Mouse (Mus musculus) midbrain, embryonic 12.5 days (tissue): ENCODE measurements around the gene Dolk. TPM values are rescaled to one million over a fixed set of nuclear protein-coding genes. Genes with fewer than 3 reads are reported as not detected.

Experiments used
- ATAC-seq: fragments of 200-750 bp; cut with Nextera tagmentation; 2 replicates; pipeline ENCODE4 v1.8.0; 2017; ENCODE audit warnings: low read depth, moderate TSS enrichment, moderate library complexity; ENCODE audit not compliant: low FRiP score
- H3K27ac ChIP-seq: fragments of 300-500 bp; sonication (generic); replicated peaks from 2 replicates; pipeline ENCODE4 v1.5.1; 2016; ENCODE audit warnings: mild to moderate bottlenecking
- H3K27me3 ChIP-seq: fragments of 300-500 bp; sonication (generic); 2 replicates; pipeline ENCODE4 v1.6.1; 2016; ENCODE audit warnings: mild to moderate bottlenecking
- H3K36me3 ChIP-seq: fragments of 300-500 bp; sonication (generic); 2 replicates; pipeline ENCODE4 v1.6.1; 2016
- H3K4me1 ChIP-seq: fragments of 300-500 bp; sonication (generic); 2 replicates; pipeline ENCODE4 v1.6.1; 2016
- H3K4me2 ChIP-seq: fragments of 300-500 bp; sonication (generic); replicated peaks from 2 replicates; pipeline ENCODE4 v1.6.1; 2016; ENCODE audit warnings: mild to moderate bottlenecking, moderate library complexity
- H3K4me3 ChIP-seq: fragments of 300-500 bp; sonication (generic); 2 replicates; pipeline ENCODE4 v1.5.1; 2016; ENCODE audit warnings: mild to moderate bottlenecking
- H3K9ac ChIP-seq: fragments of 300-500 bp; sonication (generic); replicated peaks from 2 replicates; pipeline ENCODE4 v1.6.1; 2016; ENCODE audit warnings: mild to moderate bottlenecking, moderate library complexity
- H3K9me3 ChIP-seq: fragments of 300-500 bp; sonication (generic); 2 replicates; pipeline ENCODE4 v1.6.1; 2016; ENCODE audit warnings: mild to moderate bottlenecking
- WGBS: fragments of 180-500 bp; shearing (Covaris S2); methylation state at CpG from one replicate; pipeline ENCODE4 v1.1.7; 2016; 5-methylcytosine and 5-hydroxymethylcytosine counted together
- polyA plus RNA-seq: library from polyadenylated mRNA; unstranded; fragments of >200 nt; fragmentation: Nextera tagmentation; extraction: Ambion mirVana; gene quantifications from 2 replicates; pipeline ENCODE4 v1.2.1, GENCODE M21; 2016

Dolk gene
- polyA plus RNA-seq, 1 experiment from 2014 or later = 28.2 TPM

DNA sequence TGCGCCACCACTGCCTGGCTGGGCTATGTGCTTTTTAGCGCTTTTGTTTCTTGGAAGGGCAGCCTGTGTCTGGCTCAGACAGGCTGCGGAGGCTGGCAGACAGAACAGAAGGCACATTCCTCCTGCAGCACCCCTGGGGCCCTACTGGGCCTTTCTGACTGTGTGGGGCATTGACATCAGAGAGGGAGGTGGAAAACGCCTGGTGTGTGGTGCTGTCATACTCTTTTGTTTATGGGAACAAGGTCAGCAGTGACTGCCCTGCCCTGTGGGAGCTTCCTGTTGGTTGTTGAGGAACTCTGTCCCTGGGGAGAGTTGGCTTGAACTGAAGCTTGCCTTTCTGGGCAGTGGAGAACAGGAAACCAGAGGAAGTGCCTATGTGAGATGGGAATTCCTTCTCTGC lies 43.6 kb downstream of the Dolk start:
- no peak overlapping the region for H3K4me3 ChIP-seq
- H3K9me3 ChIP-seq = no peaks in the 10 kb centered on the region
- no peak overlapping the region for H3K9ac ChIP-seq
- H3K4me1 ChIP-seq = peaks cover 18% of the 10 kb centered on the region
- H3K4me2 ChIP-seq = no peak overlapping the region
- ATAC-seq = no peak
- WGBS = 63% methylated on average over 4 of the region's 4 CpGs
- peak overlapping the region; percentile 5; the same call in 1 of the 2 replicates for H3K27ac ChIP-seq
- H3K27me3 ChIP-seq = no peaks in the 10 kb centered on the region
- H3K36me3 ChIP-seq = peaks cover 67% of the 10 kb centered on the region

DNA sequence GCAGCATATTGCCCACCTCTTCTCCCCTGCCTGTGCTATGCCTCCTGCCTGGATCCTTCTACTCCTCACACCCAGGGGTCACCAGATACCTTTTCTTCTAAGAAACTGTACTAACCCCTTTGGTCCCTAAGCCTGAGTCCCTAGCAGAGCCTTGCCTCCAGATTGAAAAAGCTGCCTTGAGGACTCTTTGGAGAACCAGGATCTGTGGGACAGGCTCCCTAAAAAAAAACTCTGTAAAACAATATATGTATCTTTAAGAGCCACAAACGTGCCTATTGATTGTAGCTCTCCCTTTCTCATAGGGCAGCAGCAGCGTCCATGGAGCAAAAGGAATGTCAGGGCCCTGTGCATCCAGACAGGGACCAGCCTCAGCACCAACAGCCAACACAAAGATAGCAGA lies 45.9 kb downstream of the Dolk start, which contains the start of gene Gm28035:
Gm28035 (plus strand) TSS at position 301 of the 400 bp plus-strand sequence.
- H3K4me2 ChIP-seq = peak within 1 kb of the TSS; percentile 96; the same call in 1 of the 2 replicates

DNA sequence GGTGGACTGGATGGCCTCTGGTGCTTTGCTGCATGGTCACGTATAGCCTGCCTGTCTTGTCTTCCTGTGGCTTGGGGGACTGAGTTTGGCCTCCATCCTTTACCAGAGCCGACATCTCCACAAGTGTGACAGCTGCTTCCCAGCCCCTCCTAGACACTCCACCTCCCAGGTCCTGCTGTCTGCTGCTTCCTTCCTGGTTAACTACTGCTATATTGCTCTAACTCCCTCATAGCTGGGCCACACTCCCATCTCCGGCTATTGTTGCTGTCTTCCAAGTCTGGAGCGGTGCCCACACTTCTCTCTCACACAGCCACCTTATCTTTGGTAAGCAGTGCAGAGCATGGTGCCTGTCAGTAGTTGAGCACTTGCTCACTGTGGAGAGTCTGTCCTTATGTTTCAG lies 46.4 kb downstream of the Dolk start:
- 88% methylated on average over 4 of the region's 4 CpGs for WGBS
- Histone ChIP-seq H3K4me3 (0 out of 2 replicates have a peak overlapping the region, but pooled peaks have one; percentile 3), H3K9me3 (no peaks in the 10 kb centered on the region), H3K4me1 (peaks cover 23% of the 10 kb centered on the region), H3K4me2 (no peak overlapping the region), H3K27ac (no peak overlapping the region), H3K36me3 (peaks cover 50% of the 10 kb centered on the region), H3K27me3 (no peaks in the 10 kb centered on the region), H3K9ac (peak overlapping the region; percentile 86)
- no peak for ATAC-seq

More for the DNA sequence above, 45.9 kb downstream of the Dolk start, which contains the start of gene Gm28035:
- no peak for ATAC-seq
- peak within 1 kb of the TSS; percentile 86 for H3K9ac ChIP-seq
- no peaks in the 10 kb centered on the region for H3K9me3 ChIP-seq
- H3K36me3 ChIP-seq = peaks cover 53% of the 10 kb centered on the region
- WGBS = 86% methylated on average over 2 of the region's 2 CpGs
- H3K4me3 ChIP-seq = 0 out of 2 replicates have a peak within 1 kb of the TSS, but pooled peaks have one; percentile 3
- H3K27me3 ChIP-seq = no peaks in the 10 kb centered on the region
- H3K4me1 ChIP-seq = peaks cover 23% of the 10 kb centered on the region
- H3K27ac ChIP-seq = no peak within 1 kb of the TSS

DNA sequence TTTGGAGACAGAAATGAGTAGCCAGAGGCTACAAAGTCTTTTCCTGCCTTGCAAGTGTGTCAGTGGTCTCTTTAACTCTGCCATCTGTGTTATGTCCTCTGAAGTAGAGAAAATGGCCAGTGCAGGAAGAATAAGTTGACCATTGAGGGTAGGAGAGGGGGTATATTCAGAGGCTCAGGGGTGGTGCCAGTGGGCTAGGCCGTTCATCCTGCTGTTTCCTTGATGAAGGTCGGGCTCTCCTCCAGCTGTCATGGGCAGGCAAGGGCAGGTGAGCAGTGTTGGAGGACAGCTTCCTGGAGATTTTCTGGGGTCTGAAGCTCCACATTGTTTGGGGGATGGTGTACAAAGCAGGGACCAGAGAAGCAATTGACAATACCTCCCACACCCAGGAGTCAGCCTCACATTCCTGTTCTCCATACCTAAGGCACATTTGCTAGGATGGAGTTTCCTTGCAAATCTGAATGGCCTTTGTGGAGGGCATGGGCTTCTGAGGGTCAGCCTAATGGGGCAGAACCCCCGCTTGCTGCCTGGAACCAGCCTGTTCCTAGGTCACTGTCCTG lies 47.1 kb downstream of the Dolk start:
- Histone ChIP-seq H3K36me3 (peaks cover 42% of the 10 kb centered on the region), H3K4me3 (peak overlapping the region; percentile 97), H3K4me2 (peak overlapping the region; percentile 96), H3K27ac (0 out of 2 replicates have a peak overlapping the region, but pooled peaks have one; percentile 91), H3K27me3 (no peaks in the 10 kb centered on the region), H3K9me3 (no peaks in the 10 kb centered on the region), H3K9ac (peak overlapping the region; percentile 86), H3K4me1 (peaks cover 23% of the 10 kb centered on the region)
- WGBS = 83% methylated on average over 3 of the region's 3 CpGs
- no peak for ATAC-seq

DNA sequence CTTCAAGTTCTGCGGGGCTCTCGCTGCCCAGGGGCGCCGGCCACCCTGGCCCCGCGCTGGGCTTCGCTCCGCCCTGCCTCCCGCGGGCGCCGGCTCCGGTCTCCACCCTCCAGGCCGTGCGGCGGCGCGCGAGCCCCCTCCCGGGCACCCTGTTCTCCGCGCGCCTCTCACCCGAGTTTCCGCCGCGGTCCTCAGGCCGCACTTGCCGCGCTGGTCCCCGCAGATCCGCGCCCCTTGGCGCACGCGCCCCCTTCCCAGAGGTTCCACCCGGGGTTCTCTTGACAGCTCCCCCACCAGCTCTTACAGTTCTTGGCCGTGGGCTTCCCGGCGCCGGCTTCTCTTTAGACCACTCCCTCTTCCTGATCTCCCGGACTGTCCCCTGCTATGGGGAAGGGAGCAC lies 48.3 kb downstream of the Dolk start:
- Histone ChIP-seq H3K9me3 (no peaks in the 10 kb centered on the region), H3K9ac (peak overlapping the region; percentile 86), H3K27ac (peak overlapping the region; percentile 91), H3K27me3 (no peaks in the 10 kb centered on the region), H3K4me2 (peak overlapping the region; percentile 96), H3K4me1 (peaks cover 23% of the 10 kb centered on the region), H3K36me3 (peaks cover 31% of the 10 kb centered on the region), H3K4me3 (peak overlapping the region; percentile 97)
- peak; percentile 89 for ATAC-seq
- WGBS = 0% methylated on average over 42 of the region's 42 CpGs

DNA sequence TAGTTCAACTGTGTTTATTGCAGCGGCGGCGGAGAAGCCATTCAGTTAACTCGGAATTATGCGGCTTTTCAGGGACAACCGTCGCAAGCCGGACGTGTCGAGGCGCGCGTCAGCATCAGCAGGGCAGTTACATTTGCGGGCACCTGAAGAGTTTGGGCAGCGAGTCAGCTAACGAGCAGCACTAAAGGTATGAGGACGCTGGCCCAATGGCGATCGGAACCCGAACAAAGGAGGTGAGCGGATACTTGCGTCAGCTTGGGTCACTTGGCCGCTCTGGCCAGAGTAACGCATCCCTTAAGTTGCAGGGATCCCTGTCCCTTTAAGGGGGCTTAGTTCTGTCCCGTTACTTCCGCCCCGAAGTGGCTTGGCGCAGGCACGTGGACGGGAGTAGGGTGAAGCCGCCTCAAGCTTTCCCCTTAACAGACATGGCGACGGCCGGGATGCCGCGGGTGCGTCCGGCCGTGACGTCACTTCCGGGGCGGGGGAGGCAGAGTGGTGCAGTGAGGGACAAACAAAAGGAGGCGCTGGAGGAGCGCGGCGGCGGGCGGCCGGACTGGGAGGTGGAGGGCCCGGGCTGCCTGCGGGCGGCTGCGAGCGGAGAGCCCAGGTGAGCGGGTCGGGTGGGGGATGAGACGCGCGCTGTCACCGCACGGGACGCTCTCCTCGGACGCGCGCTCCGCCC lies 48.8 kb downstream of the Dolk start, which contains the start of gene Lrrc8a:
Lrrc8a (plus strand) TSS at position 517 of the 682 bp plus-strand sequence.
- Histone ChIP-seq H3K4me2 (peak within 1 kb of the TSS; percentile 96), H3K4me3 (peak within 1 kb of the TSS; percentile 97), H3K9ac (peak within 1 kb of the TSS; percentile 86), H3K27ac (peak within 1 kb of the TSS; percentile 91), H3K27me3 (no peaks in the 10 kb centered on the region), H3K4me1 (peaks cover 23% of the 10 kb centered on the region), H3K36me3 (peaks cover 26% of the 10 kb centered on the region), H3K9me3 (no peaks in the 10 kb centered on the region)
- ATAC-seq = peak; percentile 98
- WGBS = under 1% methylated on average over 56 of the region's 67 CpGs

DNA sequence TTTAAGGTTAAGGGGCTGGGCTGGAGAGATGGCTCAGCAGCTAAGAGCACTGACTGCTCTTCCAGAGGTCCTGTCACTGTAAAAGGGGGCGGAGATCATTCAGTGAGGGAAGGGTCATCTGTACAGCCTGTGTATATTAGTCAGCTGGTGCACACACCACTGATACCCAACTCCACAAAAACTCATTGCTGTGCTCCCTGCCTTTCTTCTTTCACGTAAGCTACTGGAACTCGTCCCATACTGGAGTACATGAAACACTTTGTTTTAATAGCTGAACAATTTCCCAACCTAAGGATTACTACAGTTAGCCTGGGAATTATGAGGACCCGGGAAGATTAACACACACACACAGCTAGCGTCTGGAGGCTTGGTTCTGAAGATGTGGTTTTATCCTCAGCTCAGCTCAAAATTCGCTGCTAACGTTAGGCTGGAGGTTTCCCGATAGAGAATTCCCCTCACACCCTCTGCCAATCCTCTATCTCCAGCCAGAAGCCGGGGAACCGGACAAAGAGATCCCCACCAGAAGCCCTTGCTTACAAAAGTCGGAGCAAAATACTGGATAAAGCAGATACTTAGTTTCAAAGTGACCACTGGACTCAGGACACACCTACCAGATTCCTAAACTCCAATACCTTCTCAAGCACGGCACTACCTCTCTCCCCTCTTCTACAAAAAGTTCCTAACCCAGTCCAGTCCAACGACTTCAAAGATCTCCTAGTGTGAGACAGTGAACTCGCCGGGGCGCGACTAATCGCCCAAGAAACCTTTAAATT lies 49.5 kb downstream of the Dolk start:
- WGBS = 5% methylated on average over 18 of the region's 18 CpGs

DNA sequence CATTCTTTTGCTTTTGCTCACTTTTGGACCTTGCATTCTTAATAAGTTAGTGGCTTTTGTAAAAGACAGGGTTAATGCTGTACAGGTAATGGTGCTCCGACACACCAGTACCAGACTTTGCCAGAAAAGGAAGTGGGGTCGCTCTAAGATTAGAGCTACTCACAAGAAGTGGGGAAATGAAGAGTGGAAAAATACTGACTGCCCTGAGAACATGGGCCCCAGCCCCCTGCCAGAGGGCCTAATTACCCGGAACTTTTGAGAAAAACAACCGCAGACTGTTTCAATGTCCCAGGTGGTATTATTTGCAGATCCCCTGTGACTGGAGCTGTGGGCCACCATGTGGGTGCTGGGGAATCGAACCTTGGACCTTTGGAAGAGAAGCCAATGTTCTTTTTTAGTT lies 50.5 kb downstream of the Dolk start:
- Histone ChIP-seq H3K9ac (no peak overlapping the region), H3K9me3 (0 out of 2 replicates have a peak, but pooled peaks cover 3% of the 10 kb centered on the region), H3K4me3 (no peak overlapping the region), H3K27ac (no peak overlapping the region), H3K36me3 (peaks cover 9% of the 10 kb centered on the region), H3K4me1 (peaks cover 23% of the 10 kb centered on the region), H3K27me3 (no peaks in the 10 kb centered on the region), H3K4me2 (no peak overlapping the region)
- no peak for ATAC-seq
- 88% methylated on average over 5 of the region's 5 CpGs for WGBS

More for the DNA sequence above, 49.5 kb downstream of the Dolk start:
- H3K27ac ChIP-seq = peak overlapping the region; percentile 91
- no peaks in the 10 kb centered on the region for H3K27me3 ChIP-seq
- no peak for ATAC-seq
- peak overlapping the region; percentile 71 for H3K9ac ChIP-seq
- peaks cover 19% of the 10 kb centered on the region for H3K36me3 ChIP-seq
- H3K4me3 ChIP-seq = peak overlapping the region; percentile 97
- no peaks in the 10 kb centered on the region for H3K9me3 ChIP-seq
- peak overlapping the region; percentile 96 for H3K4me2 ChIP-seq
- peaks cover 23% of the 10 kb centered on the region for H3K4me1 ChIP-seq

Other genes with a start within 250 kb of the Dolk start
- gene Wdr34, start 237.5 kb downstream of the Dolk start, polyA plus RNA-seq = 38.0 and 39.1 TPM in 2 replicates
- 627 and 693 TPM in 2 replicates for gene Set, start 229.0 kb downstream of the Dolk start, polyA plus RNA-seq
- 8.7 and 9.2 TPM in 2 replicates for gene Pkn3, start 208.7 kb downstream of the Dolk start, polyA plus RNA-seq
- 22.8 and 23.9 TPM in 2 replicates for gene Zdhhc12, start 192.7 kb downstream of the Dolk start, polyA plus RNA-seq
- 11.6 and 11.7 TPM in 2 replicates for gene Zer1, start 161.7 kb downstream of the Dolk start, polyA plus RNA-seq
- 11.2 and 12.9 TPM in 2 replicates for gene Tbc1d13, start 152.6 kb downstream of the Dolk start, polyA plus RNA-seq
- 13.9 and 14.2 TPM in 2 replicates for gene Endog, start 114.8 kb downstream of the Dolk start, polyA plus RNA-seq
- gene Spout1, start 107.9 kb downstream of the Dolk start, polyA plus RNA-seq = 60.4 and 64.0 TPM in 2 replicates
- 12.6 and 12.8 TPM in 2 replicates for gene Kyat1, start 80.5 kb downstream of the Dolk start, polyA plus RNA-seq
- 40.3 and 46.7 TPM in 2 replicates for gene Lrrc8a, start 48.6 kb downstream of the Dolk start, polyA plus RNA-seq
- gene Gm28035, start 45.8 kb downstream of the Dolk start, polyA plus RNA-seq = 0.39 and 0.51 TPM in 2 replicates
- 4.4 and 7.1 TPM in 2 replicates for gene Phyhd1, start 20.1 kb downstream of the Dolk start, polyA plus RNA-seq
- not detected in 2 replicates for gene Gm28038, start 5.3 kb downstream of the Dolk start, polyA plus RNA-seq
- gene Nup188, start 63 bp upstream of the Dolk start, polyA plus RNA-seq = 34.3 and 37.7 TPM in 2 replicates
- 101 and 102 TPM in 2 replicates for gene Sh3glb2, start 73.0 kb upstream of the Dolk start, polyA plus RNA-seq
- gene Miga2, start 77.9 kb upstream of the Dolk start, polyA plus RNA-seq = 28.8 and 30.4 TPM in 2 replicates
- gene Dolpp1, start 105.9 kb upstream of the Dolk start, polyA plus RNA-seq = 51.2 and 52.3 TPM in 2 replicates
- gene Crat, start 129.5 kb upstream of the Dolk start, polyA plus RNA-seq = 20.4 and 22.6 TPM in 2 replicates
- 128 and 129 TPM in 2 replicates for gene Ptpa, start 129.7 kb upstream of the Dolk start, polyA plus RNA-seq
- gene Ier5l, start 187.9 kb upstream of the Dolk start, polyA plus RNA-seq = 2.7 and 3.4 TPM in 2 replicates